Mouse (Mus musculus): ENCODE results near the gene Dgkz. TPM values are rescaled to one million over a fixed set of nuclear protein-coding genes. Genes with fewer than 3 reads are reported as not detected.

Gene Dgkz
- polyA plus RNA-seq, 1 experiment from 2014 or later, result 28.2 TPM

- ATAC-seq (replicated peaks), result peak; percentile 83
- Histone ChIP-seq H3K36me3 (no peaks in the 10 kb centered on the region), H3K4me1 (peaks cover 47% of the 10 kb centered on the region), H3K4me3 (no peak overlapping the region), H3K27ac (replicated peaks) (peak overlapping the region; percentile 76), H3K27me3 (no peaks in the 10 kb centered on the region), H3K4me2 (replicated peaks) (no peak overlapping the region; the same call in 1 of the 2 replicates), H3K9ac (replicated peaks) (0 out of 2 replicates have a peak overlapping the region, but pooled peaks have one; percentile 5), H3K9me3 (no peaks in the 10 kb centered on the region)
- 13% methylated on average over 4 of the region's 4 CpGs for WGBS
Measured at GRCm38 (mm10) chr2:91957096-91957495, 18.6 kb downstream of the Dgkz start.

DNA sequence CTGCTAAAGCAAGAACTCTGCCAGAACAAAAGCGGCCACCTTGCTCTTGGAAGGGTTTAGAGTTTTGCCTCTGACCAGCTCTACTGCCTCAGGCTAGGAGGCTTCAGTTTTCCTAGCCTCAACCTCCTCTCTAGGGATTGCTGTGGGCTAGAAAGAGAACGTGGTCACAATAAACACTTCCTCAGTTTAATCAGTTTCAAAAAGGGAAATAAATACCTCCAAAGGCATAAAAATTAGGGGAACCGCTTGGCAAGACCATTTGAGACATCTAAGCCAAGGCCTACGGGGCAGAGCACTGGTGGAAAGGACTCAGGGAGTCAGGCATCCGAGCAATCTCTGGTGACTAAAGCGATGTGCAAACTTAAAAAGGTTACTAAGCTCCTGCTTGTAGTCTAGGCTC lies 19.8 kb downstream of the Dgkz start:
- 81% methylated on average over 6 of the region's 6 CpGs for WGBS
- Histone ChIP-seq H3K36me3 (no peaks in the 10 kb centered on the region), H3K4me1 (peaks cover 43% of the 10 kb centered on the region), H3K4me3 (no peak overlapping the region), H3K9ac (replicated peaks) (no peak overlapping the region), H3K27me3 (no peaks in the 10 kb centered on the region), H3K27ac (replicated peaks) (peak overlapping the region; percentile 44; the same call in 1 of the 2 replicates), H3K4me2 (replicated peaks) (no peak overlapping the region), H3K9me3 (no peaks in the 10 kb centered on the region)
- ATAC-seq (replicated peaks), result no peak

DNA sequence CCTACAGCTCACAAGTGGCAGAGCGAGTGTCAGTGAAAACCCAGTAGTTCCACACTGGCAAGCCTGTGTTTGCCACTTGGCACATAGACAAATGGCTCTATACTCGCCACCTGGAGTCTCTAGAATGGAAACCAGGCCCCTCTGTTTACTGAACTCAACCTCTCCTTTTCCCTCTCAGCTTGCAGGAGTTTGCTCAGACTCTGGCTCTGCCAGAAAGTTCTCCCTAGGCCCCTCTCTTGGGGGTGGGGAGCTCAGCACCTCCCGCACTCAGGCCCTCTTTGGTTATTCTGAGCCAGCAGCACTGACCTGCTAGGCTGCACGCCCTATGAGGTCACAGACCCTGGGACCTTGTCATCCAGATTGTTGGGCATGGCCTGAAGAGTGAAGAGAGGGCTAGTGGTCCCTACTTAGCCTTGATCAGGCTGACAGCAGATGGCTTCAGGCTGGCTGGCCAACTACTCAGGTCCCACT lies 20.5 kb downstream of the Dgkz start:
- no peaks in the 10 kb centered on the region for H3K36me3 ChIP-seq
- H3K4me1 ChIP-seq, result peaks cover 50% of the 10 kb centered on the region
- H3K27me3 ChIP-seq, result no peaks in the 10 kb centered on the region
- 71% methylated on average over 4 of the region's 4 CpGs for WGBS
- H3K4me3 ChIP-seq, result no peak overlapping the region
- H3K27ac ChIP-seq (replicated peaks), result peak overlapping the region; percentile 44; the same call in 1 of the 2 replicates
- no peak overlapping the region for H3K4me2 ChIP-seq (replicated peaks)
- no peak for ATAC-seq (replicated peaks)
- H3K9ac ChIP-seq (replicated peaks), result no peak overlapping the region
- no peaks in the 10 kb centered on the region for H3K9me3 ChIP-seq

DNA sequence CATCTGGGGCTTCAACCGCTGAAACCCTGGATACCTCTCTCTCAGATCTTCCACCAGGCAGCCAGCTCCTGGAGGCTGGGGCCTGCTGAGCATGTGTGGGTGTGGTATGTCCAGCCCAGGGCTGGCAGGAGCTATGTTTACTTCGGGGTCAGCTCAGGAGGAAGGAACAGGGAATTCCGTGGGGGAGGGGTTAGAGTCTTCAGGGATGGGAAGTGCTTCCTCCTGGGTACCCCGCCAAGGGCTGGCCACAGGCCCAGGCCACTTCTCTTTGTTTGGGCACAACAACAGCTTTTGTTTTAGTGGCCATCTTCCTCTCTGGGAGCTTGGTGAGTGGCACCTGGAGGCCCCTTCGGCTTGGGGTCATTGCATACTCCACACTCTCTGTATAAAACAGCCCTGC lies 21.8 kb downstream of the Dgkz start:
- Histone ChIP-seq H3K4me1 (peaks cover 58% of the 10 kb centered on the region), H3K4me3 (no peak overlapping the region), H3K9me3 (no peaks in the 10 kb centered on the region), H3K9ac (replicated peaks) (no peak overlapping the region), H3K27ac (replicated peaks) (no peak overlapping the region), H3K27me3 (no peaks in the 10 kb centered on the region), H3K4me2 (replicated peaks) (no peak overlapping the region), H3K36me3 (no peaks in the 10 kb centered on the region)
- WGBS, result 22% methylated on average over 5 of the region's 5 CpGs
- no peak for ATAC-seq (replicated peaks)

DNA sequence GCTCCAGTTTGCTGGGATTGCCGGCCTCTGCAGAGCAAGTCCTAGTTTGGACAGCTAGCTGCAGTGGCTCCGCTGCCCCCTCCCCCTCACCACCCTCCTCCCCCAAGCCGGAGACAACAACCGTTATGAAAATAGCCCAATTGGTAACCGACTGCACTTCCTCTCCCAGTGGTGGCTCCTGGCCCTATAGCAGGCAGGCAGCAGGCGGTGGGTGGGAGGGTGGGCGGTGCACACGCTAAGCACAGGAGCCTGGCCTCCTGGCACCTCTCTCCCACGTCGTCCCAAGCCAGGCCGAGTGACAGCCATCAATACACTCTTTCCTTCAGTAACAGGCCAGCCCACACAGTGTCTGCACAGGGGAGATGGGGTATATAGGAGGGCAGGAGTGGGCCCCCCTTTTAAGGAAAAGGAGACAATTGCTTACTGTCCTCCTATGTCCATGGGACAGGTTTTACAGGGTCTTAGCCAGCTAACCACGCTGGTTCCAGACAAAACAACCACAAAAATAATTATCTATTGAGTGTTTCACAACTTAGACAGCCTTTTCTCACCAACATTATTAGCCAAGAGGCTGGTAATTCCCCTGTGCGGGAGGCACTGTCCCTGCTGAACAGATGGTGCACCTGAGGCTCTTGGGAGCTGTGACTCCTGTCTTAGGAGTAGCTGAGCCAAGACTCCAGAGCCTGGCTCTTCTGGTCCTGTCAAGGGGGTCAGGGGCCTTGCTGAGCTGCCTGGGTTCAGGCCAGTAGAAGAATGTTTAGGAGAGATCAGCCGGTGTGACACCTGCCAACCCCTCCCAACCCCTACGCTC lies 25.2 kb downstream of the Dgkz start:
- H3K9me3 ChIP-seq, result no peaks in the 10 kb centered on the region
- WGBS, result 12% methylated on average over 15 of the region's 15 CpGs
- H3K27me3 ChIP-seq, result no peaks in the 10 kb centered on the region
- ATAC-seq (replicated peaks), result peak; percentile 73
- H3K4me1 ChIP-seq, result peaks cover 55% of the 10 kb centered on the region
- peak overlapping the region; percentile 22; the same call in 1 of the 2 replicates for H3K9ac ChIP-seq (replicated peaks)
- H3K4me3 ChIP-seq, result no peak overlapping the region
- H3K27ac ChIP-seq (replicated peaks), result peak overlapping the region; percentile 84
- H3K4me2 ChIP-seq (replicated peaks), result peak overlapping the region; percentile 30
- H3K36me3 ChIP-seq, result no peaks in the 10 kb centered on the region

DNA sequence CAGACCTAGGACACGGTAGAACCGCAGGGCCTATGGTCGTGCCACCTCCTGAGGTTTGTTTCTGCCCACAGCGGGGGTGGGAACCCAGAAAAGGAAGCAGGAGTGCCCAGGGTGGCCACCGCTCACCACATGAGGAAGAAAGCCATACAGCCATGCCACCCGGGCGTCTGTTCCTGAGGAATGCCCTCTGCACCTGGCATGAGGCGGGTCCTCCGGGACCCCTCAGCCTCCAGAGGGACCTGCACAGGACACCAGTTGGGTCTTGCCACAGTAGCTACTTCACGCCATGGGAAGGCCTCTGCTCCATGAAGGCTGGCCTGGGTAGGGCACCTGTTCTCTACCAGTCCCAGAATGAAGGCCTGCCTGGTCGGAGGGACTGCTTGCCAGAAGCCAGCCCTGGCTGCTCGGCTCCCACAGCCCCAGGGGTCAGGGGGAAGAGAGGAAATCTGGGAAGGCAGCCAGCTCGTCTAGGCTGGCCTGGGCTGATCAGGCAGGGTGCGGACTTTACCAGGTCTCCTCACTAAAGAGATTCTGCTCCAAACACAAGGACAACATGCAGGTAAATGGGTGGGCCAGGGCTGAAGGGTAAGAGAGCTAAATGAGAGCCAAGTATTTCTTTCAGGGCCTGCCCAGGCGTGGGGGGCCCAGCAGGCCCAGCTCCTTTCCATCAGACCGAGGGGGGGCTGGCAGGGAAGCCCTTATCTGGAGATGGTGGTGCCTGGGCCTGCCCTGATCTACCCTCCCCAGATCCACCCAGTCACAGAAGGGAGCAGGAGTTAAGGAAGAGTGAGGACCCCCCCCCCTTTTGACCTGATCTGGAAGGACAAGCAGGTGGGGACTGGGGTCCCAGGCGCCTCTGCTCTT lies 26.0 kb downstream of the Dgkz start:
- H3K27ac ChIP-seq (replicated peaks), result peak overlapping the region; percentile 84
- peak; percentile 29 for ATAC-seq (replicated peaks)
- H3K4me3 ChIP-seq, result no peak overlapping the region
- H3K36me3 ChIP-seq, result no peaks in the 10 kb centered on the region
- peak overlapping the region; percentile 30 for H3K4me2 ChIP-seq (replicated peaks)
- H3K4me1 ChIP-seq, result peaks cover 51% of the 10 kb centered on the region
- peak overlapping the region; percentile 22; the same call in 1 of the 2 replicates for H3K9ac ChIP-seq (replicated peaks)
- WGBS, result 64% methylated on average over 17 of the region's 17 CpGs
- H3K27me3 ChIP-seq, result no peaks in the 10 kb centered on the region
- no peaks in the 10 kb centered on the region for H3K9me3 ChIP-seq

DNA sequence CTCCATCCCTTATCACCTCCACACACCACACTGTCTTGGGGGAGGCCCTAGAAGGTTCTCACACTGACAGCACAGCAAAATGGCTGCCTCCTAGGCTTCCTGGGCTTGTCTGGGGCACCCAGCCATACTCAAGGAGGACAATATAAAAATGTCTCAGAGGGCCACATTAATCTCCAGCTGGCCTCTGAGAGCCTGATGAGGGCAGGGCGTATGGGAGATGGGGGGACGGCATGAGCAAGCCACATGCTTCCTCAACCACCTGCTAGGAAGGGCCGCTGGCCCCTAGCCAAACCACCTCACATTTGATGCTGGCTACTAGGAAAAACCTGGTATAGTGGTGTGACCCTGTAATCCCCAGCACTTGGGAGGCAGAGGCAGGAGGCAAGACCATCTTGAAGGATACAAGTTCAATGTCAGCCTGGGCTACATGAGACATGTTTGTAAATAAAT lies 26.8 kb downstream of the Dgkz start:
- no peak for ATAC-seq (replicated peaks)
- Histone ChIP-seq H3K27ac (replicated peaks) (no peak overlapping the region; the same call in 1 of the 2 replicates), H3K4me2 (replicated peaks) (no peak overlapping the region)

GRCm38 (mm10) chr2:91948151-91948509 lies 27.5 kb downstream of the Dgkz start:
- no peaks in the 10 kb centered on the region for H3K9me3 ChIP-seq
- no peak overlapping the region for H3K4me3 ChIP-seq
- H3K9ac ChIP-seq (replicated peaks), result no peak overlapping the region
- no peak for ATAC-seq (replicated peaks)
- H3K4me2 ChIP-seq (replicated peaks), result no peak overlapping the region
- peaks cover 48% of the 10 kb centered on the region for H3K4me1 ChIP-seq
- H3K27me3 ChIP-seq, result no peaks in the 10 kb centered on the region
- no peaks in the 10 kb centered on the region for H3K36me3 ChIP-seq
- WGBS, result 84% methylated on average over 6 of the region's 6 CpGs
- H3K27ac ChIP-seq (replicated peaks), result peak overlapping the region; percentile 58

More for the DNA sequence above, 26.8 kb downstream of the Dgkz start:
- Histone ChIP-seq H3K27me3 (no peaks in the 10 kb centered on the region), H3K9ac (replicated peaks) (no peak overlapping the region), H3K4me1 (peaks cover 50% of the 10 kb centered on the region), H3K4me3 (no peak overlapping the region), H3K36me3 (no peaks in the 10 kb centered on the region), H3K9me3 (no peaks in the 10 kb centered on the region)
- WGBS, result 60% methylated on average over 3 of the region's 3 CpGs

DNA sequence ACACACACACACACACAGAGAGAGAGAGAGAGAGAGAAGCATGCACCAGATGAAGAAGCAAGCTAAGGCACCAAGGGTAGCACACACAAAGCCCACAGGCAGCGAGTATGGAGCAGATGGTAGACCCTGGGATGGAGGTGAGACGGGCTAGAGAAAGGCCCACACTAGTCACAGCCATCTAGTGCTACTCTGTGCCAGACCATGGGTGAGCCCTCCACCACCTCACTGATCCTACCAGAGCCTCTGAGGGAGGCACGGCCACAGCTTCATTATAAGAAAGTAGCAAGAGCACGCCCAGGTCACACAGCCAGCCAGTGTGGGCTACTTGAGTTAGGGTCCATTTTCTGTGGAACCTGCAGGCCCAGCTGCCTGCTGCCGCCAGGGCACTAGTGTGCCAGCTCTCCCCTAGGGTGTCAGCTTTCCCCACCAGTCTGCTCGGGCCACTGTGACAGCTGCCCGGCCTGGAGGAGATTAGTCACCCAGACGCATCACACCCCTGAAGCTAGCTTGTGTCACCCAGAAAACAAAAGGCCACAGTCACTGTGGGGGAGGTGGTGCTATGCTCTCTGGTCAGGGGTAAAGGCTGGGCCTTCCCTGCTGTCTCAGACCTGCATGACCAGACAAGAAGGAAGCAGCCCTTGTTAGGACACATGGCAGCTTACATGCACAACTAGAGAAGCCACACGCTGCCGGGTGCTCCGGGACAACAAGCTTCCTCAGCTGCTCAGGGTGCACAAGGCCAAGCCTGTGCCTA lies 28.1 kb downstream of the Dgkz start:
- WGBS, result 57% methylated on average over 11 of the region's 11 CpGs
- no peak overlapping the region for H3K4me2 ChIP-seq (replicated peaks)
- H3K36me3 ChIP-seq, result no peaks in the 10 kb centered on the region
- no peak overlapping the region for H3K4me3 ChIP-seq
- peaks cover 48% of the 10 kb centered on the region for H3K4me1 ChIP-seq
- ATAC-seq (replicated peaks), result no peak
- H3K9ac ChIP-seq (replicated peaks), result no peak overlapping the region
- H3K27me3 ChIP-seq, result no peaks in the 10 kb centered on the region
- H3K9me3 ChIP-seq, result no peaks in the 10 kb centered on the region
- peak overlapping the region; percentile 58 for H3K27ac ChIP-seq (replicated peaks)

- peaks cover 48% of the 10 kb centered on the region for H3K4me1 ChIP-seq
- no peak overlapping the region; the same call in 1 of the 2 replicates for H3K27ac ChIP-seq (replicated peaks)
- no peak for ATAC-seq (replicated peaks)
- no peaks in the 10 kb centered on the region for H3K9me3 ChIP-seq
- no peaks in the 10 kb centered on the region for H3K36me3 ChIP-seq
- H3K27me3 ChIP-seq, result no peaks in the 10 kb centered on the region
- no peak overlapping the region for H3K9ac ChIP-seq (replicated peaks)
- 67% methylated on average over 6 of the region's 6 CpGs for WGBS
- H3K4me2 ChIP-seq (replicated peaks), result no peak overlapping the region
- no peak overlapping the region for H3K4me3 ChIP-seq
Measured at GRCm38 (mm10) chr2:91946836-91947235, 28.8 kb downstream of the Dgkz start.

DNA sequence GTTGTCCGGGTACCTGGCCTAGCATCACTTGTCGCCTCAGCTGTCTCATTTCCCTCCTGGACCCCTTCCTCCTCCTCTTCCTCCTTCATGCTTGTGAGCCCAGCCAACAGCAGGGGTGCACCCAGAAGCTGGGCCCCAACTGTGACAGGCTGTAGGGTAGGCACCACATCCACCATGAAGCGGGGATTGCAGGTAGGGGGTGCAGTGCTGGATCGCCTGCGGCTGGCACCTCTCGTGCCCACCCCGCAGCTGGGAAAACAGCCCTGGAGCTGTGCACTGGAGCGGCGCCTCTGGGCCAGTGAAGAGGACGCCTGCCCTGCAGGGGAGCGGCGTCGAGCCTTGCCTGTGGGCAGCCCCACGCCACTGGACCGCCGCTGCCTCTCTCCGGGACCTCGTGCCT lies 30.2 kb downstream of the Dgkz start, which contains the start of gene Gm9821:
Gene Gm9821 (plus strand): TSS at position 221 of the 400 bp plus-strand sequence.
- no peak within 1 kb of the TSS for H3K4me2 ChIP-seq (replicated peaks)
- 83% methylated on average over 18 of the region's 18 CpGs for WGBS
- no peak for ATAC-seq (replicated peaks)
- no peaks in the 10 kb centered on the region for H3K27me3 ChIP-seq
- H3K36me3 ChIP-seq, result peaks cover 3% of the 10 kb centered on the region; the same call in 1 of the 2 replicates
- no peaks in the 10 kb centered on the region for H3K9me3 ChIP-seq
- H3K27ac ChIP-seq (replicated peaks), result no peak within 1 kb of the TSS; the same call in 1 of the 2 replicates
- H3K9ac ChIP-seq (replicated peaks), result no peak within 1 kb of the TSS
- H3K4me1 ChIP-seq, result peaks cover 44% of the 10 kb centered on the region
- H3K4me3 ChIP-seq, result no peak within 1 kb of the TSS

Data from forebrain, embryonic 15.5 days (tissue).